Comparison of ENCODE assay signal across 8 mouse cellular contexts in the genomic region with DNA sequence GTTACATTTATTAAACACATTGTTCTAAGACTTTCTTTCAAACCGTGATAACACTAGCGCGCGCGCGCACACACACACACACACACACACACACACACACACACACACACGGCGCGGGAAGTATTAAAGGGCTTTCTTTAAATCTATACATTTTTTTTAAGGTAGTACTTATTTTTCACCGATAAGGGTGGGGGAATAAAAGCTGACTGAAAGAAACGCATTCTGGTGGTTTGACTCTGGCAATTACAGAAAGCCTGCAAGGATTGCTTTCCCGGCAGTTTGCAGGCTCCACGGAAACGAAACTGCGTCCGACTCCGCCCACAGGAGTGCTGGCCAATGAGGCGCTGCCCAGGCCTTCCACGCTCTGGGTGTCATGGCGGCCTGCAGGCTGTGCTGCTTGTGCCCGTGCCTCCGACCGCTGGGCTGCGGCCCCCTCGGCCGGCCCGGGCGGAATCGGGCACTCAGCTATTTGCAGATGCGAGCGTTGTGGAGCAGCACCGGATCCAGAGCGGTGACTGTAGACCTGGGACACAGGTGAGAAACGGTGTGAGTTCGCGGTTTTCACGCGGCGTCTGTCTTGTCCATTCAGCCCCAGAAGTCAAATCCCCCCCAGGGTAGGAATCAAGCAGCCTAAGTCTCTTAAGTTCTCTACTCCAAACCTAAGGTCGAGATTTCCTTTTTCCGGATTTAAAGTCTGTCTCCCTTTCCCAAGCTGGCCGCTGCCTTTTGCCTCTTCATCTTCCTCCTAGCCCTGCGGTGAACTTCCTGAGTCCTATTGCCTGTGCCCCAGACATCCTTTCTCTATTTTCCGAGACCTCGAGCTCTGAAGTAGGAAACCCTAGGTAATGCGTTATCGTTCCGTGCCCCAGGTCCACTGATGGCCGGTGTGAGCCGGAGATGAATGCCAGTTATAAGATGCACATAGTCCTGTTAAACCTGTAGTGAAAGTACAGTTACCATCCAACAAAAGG. TPM values are rescaled to one million over a fixed set of nuclear protein-coding genes. Genes with fewer than 3 reads are reported as not detected.
DNase-seq lines count a peak whose midpoint lies in the region; ATAC-seq lines count a peak whose summit lies in the region.

A gene (plus strand): TSS at position 360 of the 971 bp plus-strand sequence.

- H3K27ac ChIP-seq in forebrain, embryonic 14.5 days (ENCODE audit: low read depth, low read length), result peak within 1 kb of the TSS; percentile 48; the same call in 1 of the 2 replicates
- H3K27ac ChIP-seq in neural tube, embryonic 15.5 days (replicated peaks), result peak within 1 kb of the TSS; percentile 78

- WGBS in forebrain, embryonic 14.5 days, result 2% methylated on average over 50 of the region's 50 CpGs
- 4% methylated on average over 50 of the region's 50 CpGs for WGBS in neural tube, embryonic 15.5 days

- H3K36me3 ChIP-seq in forebrain, embryonic 14.5 days (ENCODE audit: control insufficient read depth, insufficient read depth, low read length), result peaks cover 13% of the 10 kb centered on the region
- H3K36me3 ChIP-seq in neural tube, embryonic 15.5 days, result peaks cover 8% of the 10 kb centered on the region

- no peaks in the 10 kb centered on the region for H3K27me3 ChIP-seq in forebrain, embryonic 14.5 days (replicated peaks; ENCODE audit: control insufficient read depth, insufficient read depth, low read length)
- no peaks in the 10 kb centered on the region for H3K27me3 ChIP-seq in neural tube, embryonic 15.5 days (replicated peaks)

- H3K9me3 ChIP-seq in forebrain, embryonic 14.5 days (replicated peaks; ENCODE audit: control insufficient read depth, low read length), result no peaks in the 10 kb centered on the region
- no peaks in the 10 kb centered on the region for H3K9me3 ChIP-seq in neural tube, embryonic 15.5 days (replicated peaks)

- H3K4me3 ChIP-seq in forebrain, embryonic 14.5 days (ENCODE audit: low read depth, low read length), result peak within 1 kb of the TSS; percentile 82
- peak within 1 kb of the TSS; percentile 66 for H3K4me3 ChIP-seq in neural tube, embryonic 15.5 days (replicated peaks)

- ATAC-seq in forebrain, embryonic 14.5 days, result peak; percentile 100
- peak; percentile 100 for ATAC-seq in neural tube, embryonic 15.5 days (ENCODE audit: low FRiP score)

- peak within 1 kb of the TSS; percentile 88 for H3K9ac ChIP-seq in forebrain, embryonic 14.5 days (ENCODE audit: low read length)
- H3K9ac ChIP-seq in neural tube, embryonic 15.5 days (replicated peaks), result peak within 1 kb of the TSS; percentile 71

- DNase-seq in ES-CJ7 (ENCODE audit: low read depth, low spot score), result peak; percentile 94
- peak; percentile 82 for DNase-seq in cerebellum, adult 11 months
- DNase-seq in forebrain, embryonic 14.5 days (ENCODE audit: low spot score), result peak; percentile 97
- peak; percentile 88 to 93 for DNase-seq in heart, postnatal 14 days
- peak; percentile 89 for DNase-seq in layer of hippocampus, adult 11-12 months (ENCODE audit: low spot score)
- DNase-seq in lung, adult 18-20 months, result peak; percentile 92 to 93
- DNase-seq in testis, postnatal 14 days (ENCODE audit: low spot score), result peak; percentile 91

- H3K4me1 ChIP-seq in forebrain, embryonic 14.5 days (ENCODE audit: control insufficient read depth, insufficient read depth, low read length), result peaks cover 3% of the 10 kb centered on the region; the same call in 1 of the 2 replicates
- H3K4me1 ChIP-seq in neural tube, embryonic 15.5 days, result peaks cover 4% of the 10 kb centered on the region

- H3K4me2 ChIP-seq in forebrain, embryonic 14.5 days (ENCODE audit: low read length), result peak within 1 kb of the TSS; percentile 80
- peak within 1 kb of the TSS; percentile 63 for H3K4me2 ChIP-seq in neural tube, embryonic 15.5 days

- intact Hi-C loops in heart, postnatal 14 days (cut with DNase I), result loop anchor here (10.0 kb wide), 1 partner anchor 516 kb away; no protein-coding TSS in a partner anchor

RNA-seq across cellular contexts. Expression of the gene that starts here (rescaled TPM):
- polyA plus RNA-seq in forebrain, embryonic 14.5 days (2014; fragmentation: Nextera tagmentation; extraction: Ambion mirVana), result 31.0 and 33.2 TPM in 2 replicates
- total RNA-seq in heart, postnatal 14 days (2021), result 10 to 100 TPM; 22.9 to 27.5 TPM
- polyA plus RNA-seq in neural tube, embryonic 15.5 days (2015; fragmentation: Nextera tagmentation; extraction: Ambion mirVana), result 26.1 and 32.1 TPM in 2 replicates

Comparison
In these comparisons a context has a peak if more than half of its experiments do, and no peak if none do; other contexts are left out.
1. Peak in every context shown above with its lines: DNase-seq, ATAC-seq, H3K4me3 ChIP-seq and H3K27ac ChIP-seq.